Mouse (Mus musculus) stomach, postnatal 0 days (tissue): ENCODE measurements around the gene 5330417C22Rik. TPM values are rescaled to one million over a fixed set of nuclear protein-coding genes. Genes with fewer than 3 reads are reported as not detected.
A peak's percentile ranks its signal among the peaks of the same experiment; 100 is the strongest.
"Not testable (repeated sequence)": the region's sequence is repeated elsewhere in the genome, so short reads cannot be mapped to it uniquely, and the experiment has no call there.

Experiments used
- ATAC-seq: fragments of 200-750 bp; cut with Nextera tagmentation; 2 replicates; pipeline ENCODE4 v1.8.0; 2017; ENCODE audit not compliant: low FRiP score, low TSS enrichment
- DNase-seq: peaks from one replicate; pipeline ENCODE4 v3.0.0-alpha.2; 2016; ENCODE audit warnings: low spot score
- H3K27ac ChIP-seq: fragments of 300-500 bp; sonication (generic); replicated peaks from 2 replicates; pipeline ENCODE4 v1.5.1; 2014; ENCODE audit warnings: mild to moderate bottlenecking, control low read depth
- H3K27me3 ChIP-seq: fragments of 300-500 bp; sonication (generic); 2 replicates; pipeline ENCODE4 v1.6.1; 2014; ENCODE audit warnings: low read length; ENCODE audit not compliant: control insufficient read depth, insufficient read depth
- H3K36me3 ChIP-seq: fragments of 300-500 bp; sonication (generic); 2 replicates; pipeline ENCODE4 v1.6.1; 2014; ENCODE audit warnings: low read length, mixed read lengths; ENCODE audit not compliant: control insufficient read depth, insufficient read depth
- H3K4me1 ChIP-seq: fragments of 300-500 bp; sonication (generic); replicated peaks from 2 replicates; pipeline ENCODE4 v1.6.1; 2014; ENCODE audit warnings: antibody characterized with exemption; ENCODE audit not compliant: control insufficient read depth, insufficient read depth
- H3K4me2 ChIP-seq: fragments of 300-500 bp; sonication (generic); replicated peaks from 2 replicates; pipeline ENCODE4 v1.6.1; 2014; ENCODE audit warnings: low read depth, mild to moderate bottlenecking, control low read depth, moderate library complexity
- H3K4me3 ChIP-seq: fragments of 300-500 bp; sonication (generic); 2 replicates; pipeline ENCODE4 v1.5.1; 2014; ENCODE audit warnings: low read depth, low read length, control low read depth
- H3K9ac ChIP-seq: fragments of 300-500 bp; sonication (generic); 2 replicates; pipeline ENCODE4 v1.6.1; 2014; ENCODE audit warnings: mild to moderate bottlenecking, low read length, control low read depth, mixed read lengths
- H3K9me3 ChIP-seq: fragments of 300-500 bp; sonication (generic); 2 replicates; pipeline ENCODE4 v1.6.1; 2016; ENCODE audit warnings: low read length; ENCODE audit not compliant: control insufficient read depth
- CTCF ChIP-seq: IDR thresholded peaks from 2 replicates; pipeline ENCODE4 v1.5.1; 2016; ENCODE audit warnings: antibody characterized with exemption, low read depth, mild to moderate bottlenecking, moderate library complexity
- EP300 ChIP-seq: optimal IDR thresholded peaks from 2 replicates; pipeline ENCODE3; 2016; ENCODE audit warnings: antibody characterized with exemption
- WGBS: fragments of 180-500 bp; shearing (Covaris S2); extraction: QIAGEN DNeasy Blood & Tissue Kit; methylation state at CpG from one replicate; pipeline ENCODE4 v1.1.7; 2014; 5-methylcytosine and 5-hydroxymethylcytosine counted together
- polyA plus RNA-seq: library from polyadenylated mRNA; unstranded; fragments of >200 nt; fragmentation: Nextera tagmentation; extraction: Ambion mirVana; gene quantifications from 2 replicates; pipeline ENCODE4 v1.2.1, GENCODE M21; 2015

The 5330417C22Rik gene
- polyA plus RNA-seq, 1 experiment from 2014 or later: 30.8 TPM

DNA sequence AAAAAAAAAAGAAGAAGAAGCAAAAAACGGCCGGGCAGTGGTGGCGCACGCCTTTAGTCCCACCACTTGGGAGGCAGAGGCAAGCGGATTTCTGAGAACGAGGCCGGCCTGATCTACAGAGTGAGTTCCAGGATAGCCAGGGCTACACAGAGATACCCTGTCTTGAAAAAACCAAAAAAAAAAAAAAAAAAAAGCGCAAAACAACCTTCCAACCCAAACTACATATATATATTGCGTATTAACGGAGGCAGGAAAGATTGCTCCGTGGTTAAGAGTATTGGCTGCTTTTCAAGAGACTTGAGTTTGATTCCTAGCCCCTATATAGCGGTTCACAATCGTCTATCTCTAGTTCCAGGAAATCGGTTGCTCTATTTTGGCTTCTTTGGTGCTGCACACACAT lies 34.5 kb upstream of the 5330417C22Rik start:
- no peak overlapping the region for H3K4me2 ChIP-seq
- H3K4me1 ChIP-seq: 0 out of 2 replicates have a peak, but pooled peaks cover 2% of the 10 kb centered on the region
- H3K36me3 ChIP-seq: no peaks in the 10 kb centered on the region
- ATAC-seq (no peak), DNase-seq (no peak)
- no peak overlapping the region for H3K9ac ChIP-seq
- no peaks in the 10 kb centered on the region for H3K27me3 ChIP-seq
- no peak overlapping the region for H3K4me3 ChIP-seq
- TF ChIP-seq EP300: no peak
- no peak for TF ChIP-seq CTCF
- no peaks in the 10 kb centered on the region for H3K9me3 ChIP-seq
- 89% methylated on average over 14 of the region's 14 CpGs for WGBS
- H3K27ac ChIP-seq: no peak overlapping the region

DNA sequence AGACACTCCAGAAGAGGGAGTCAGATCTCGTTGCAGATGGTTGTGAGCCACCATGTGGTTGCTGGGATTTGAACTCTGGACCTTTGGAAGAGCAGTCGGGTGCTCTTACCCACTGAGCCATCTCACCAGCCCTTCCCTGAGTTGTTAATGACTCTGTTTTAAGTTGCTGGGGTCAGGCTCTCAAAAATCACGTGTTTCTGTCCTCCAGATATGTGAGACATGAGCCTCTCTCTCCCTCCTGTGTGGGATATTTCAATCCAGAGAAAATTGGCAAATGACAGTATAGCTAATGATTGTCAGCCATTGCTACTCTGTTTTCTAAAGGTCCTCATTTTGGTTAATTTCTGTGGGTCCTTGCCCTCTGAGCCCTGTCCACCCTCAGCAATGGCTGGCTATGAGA lies 33.3 kb upstream of the 5330417C22Rik start:
- not testable (repeated sequence) for H3K27ac ChIP-seq, DNase-seq, H3K36me3 ChIP-seq, H3K4me1 ChIP-seq, H3K4me2 ChIP-seq, H3K4me3 ChIP-seq, ATAC-seq, H3K9ac ChIP-seq, H3K27me3 ChIP-seq, H3K9me3 ChIP-seq
- 42% methylated on average over 3 of the region's 3 CpGs for WGBS

DNA sequence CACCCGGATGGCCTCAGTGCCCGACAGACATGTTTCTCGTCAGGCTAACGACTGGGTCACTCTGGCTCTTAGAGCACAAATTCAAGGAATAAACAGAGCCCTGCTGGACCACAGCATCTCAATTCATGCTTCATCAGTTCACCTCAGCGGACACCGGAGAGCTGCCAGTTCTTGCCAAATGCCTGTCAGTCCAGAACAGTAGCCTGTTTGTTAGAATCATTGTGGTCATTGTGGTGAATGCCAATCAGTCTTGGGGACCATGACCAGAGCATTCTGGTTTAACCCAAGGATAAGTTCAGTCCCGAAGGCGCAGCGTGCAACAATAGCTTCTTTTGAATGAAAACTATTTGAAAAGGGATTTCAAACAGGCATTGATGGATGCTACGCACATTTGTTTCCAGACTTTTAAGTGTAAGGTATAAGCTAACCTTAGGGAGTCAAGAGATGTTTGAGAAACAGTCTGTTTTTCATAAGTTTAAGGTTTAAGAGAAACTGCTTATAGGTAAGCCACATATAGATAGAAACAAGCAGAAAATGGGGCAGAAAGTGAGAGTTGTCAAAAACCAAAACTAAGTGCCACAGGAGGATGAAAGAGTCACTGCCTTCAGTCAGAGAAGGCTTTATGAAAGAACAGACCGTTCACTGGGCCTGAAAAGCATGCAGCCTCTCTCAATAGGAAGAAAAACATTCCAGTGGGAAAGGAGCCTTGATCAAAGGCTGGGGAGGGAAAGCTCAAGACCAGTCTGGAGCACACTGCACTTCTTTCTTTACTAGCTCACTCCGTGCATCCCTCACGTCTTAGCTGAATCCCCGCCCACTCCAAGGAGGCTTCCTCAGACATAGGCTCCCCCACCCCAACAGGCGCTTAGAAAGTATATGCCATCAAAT lies 31.9 kb upstream of the 5330417C22Rik start:
- H3K27me3 ChIP-seq: no peaks in the 10 kb centered on the region
- DNase-seq: no peak
- H3K4me2 ChIP-seq: no peak overlapping the region
- H3K9ac ChIP-seq: no peak overlapping the region
- H3K36me3 ChIP-seq: no peaks in the 10 kb centered on the region
- TF ChIP-seq EP300: no peak
- no peak for ATAC-seq
- no peaks in the 10 kb centered on the region for H3K9me3 ChIP-seq
- H3K27ac ChIP-seq: no peak overlapping the region
- WGBS: 54% methylated on average over 15 of the region's 15 CpGs
- H3K4me1 ChIP-seq: 0 out of 2 replicates have a peak, but pooled peaks cover 2% of the 10 kb centered on the region
- no peak overlapping the region for H3K4me3 ChIP-seq

DNA sequence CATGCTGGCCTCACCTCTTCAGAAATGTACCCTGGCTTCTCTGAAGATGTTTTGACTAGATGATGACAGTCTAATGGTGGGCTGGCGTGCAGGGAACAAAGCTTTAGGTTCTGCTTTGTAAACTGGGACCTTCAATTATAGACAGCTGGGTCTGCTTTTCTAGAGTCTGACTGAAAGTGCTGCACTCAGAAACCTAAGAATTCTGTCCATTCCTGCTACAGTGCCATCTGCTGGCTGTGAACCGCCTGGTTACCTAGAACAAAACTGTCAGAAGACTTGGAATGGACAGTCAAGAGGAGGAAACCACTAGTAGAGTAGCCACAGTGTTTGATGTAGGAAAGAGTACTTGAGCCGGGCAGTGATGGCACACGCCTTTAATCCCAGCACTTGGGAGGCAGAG lies 27.0 kb upstream of the 5330417C22Rik start:
- 3% methylated on average over 4 of the region's 4 CpGs for WGBS
- Histone ChIP-seq H3K27ac (peak overlapping the region; percentile 93), H3K9me3 (no peaks in the 10 kb centered on the region), H3K27me3 (no peaks in the 10 kb centered on the region), H3K36me3 (peaks cover 8% of the 10 kb centered on the region), H3K4me3 (peak overlapping the region; percentile 88), H3K4me2 (peak overlapping the region; percentile 75), H3K9ac (peak overlapping the region; percentile 47), H3K4me1 (peaks cover 4% of the 10 kb centered on the region; the same call in 1 of the 2 replicates)
- TF ChIP-seq EP300 (no peak), CTCF (peak; percentile 92)
- DNase-seq: peak; percentile 85
- ATAC-seq: peak; percentile 18; the same call in 1 of the 2 replicates

DNA sequence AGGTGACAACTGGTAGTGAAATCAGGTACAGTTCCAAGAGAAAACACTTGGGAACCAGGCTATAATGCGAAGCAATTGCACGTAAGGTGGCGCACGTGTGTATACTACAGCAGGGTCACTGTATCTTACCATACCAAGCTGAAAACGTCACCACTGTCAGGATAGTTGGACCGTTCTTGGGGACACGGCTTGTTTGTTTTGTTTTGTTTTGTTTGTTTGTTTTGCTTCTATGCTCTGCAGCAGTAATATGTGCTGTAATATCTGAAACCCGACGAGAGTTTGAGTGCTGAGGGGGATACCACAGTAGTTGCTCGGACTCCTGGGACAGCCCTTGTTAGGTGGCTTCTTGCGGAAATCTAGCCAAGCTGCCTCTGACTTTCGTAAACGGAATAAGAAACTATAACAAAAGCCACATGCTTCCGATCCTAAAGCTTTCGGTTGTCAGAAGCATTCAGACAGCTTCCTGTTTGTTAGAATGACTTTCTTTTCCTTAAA lies 26.5 kb upstream of the 5330417C22Rik start:
- peak overlapping the region; percentile 47 for H3K9ac ChIP-seq
- no peaks in the 10 kb centered on the region for H3K27me3 ChIP-seq
- H3K27ac ChIP-seq: peak overlapping the region; percentile 93
- H3K36me3 ChIP-seq: peaks cover 12% of the 10 kb centered on the region
- DNase-seq (peak; percentile 60), ATAC-seq (peak; percentile 72)
- no peaks in the 10 kb centered on the region for H3K9me3 ChIP-seq
- H3K4me1 ChIP-seq: peaks cover 4% of the 10 kb centered on the region; the same call in 1 of the 2 replicates
- 2% methylated on average over 15 of the region's 15 CpGs for WGBS
- no peak for TF ChIP-seq EP300
- peak; percentile 62 for TF ChIP-seq CTCF
- peak overlapping the region; percentile 75 for H3K4me2 ChIP-seq
- peak overlapping the region; percentile 88 for H3K4me3 ChIP-seq
